Mouse (Mus musculus): Measurements from ENCODE around the gene Limch1.

- TF ChIP-seq CTCF (IDR thresholded peaks at IDR 0.05; ENCODE audit: borderline replicate concordance, insufficient read depth, low read length) (no peak), POLR2A (IDR thresholded peaks at IDR 0.05; ENCODE audit: low read depth, low read length) (no peak)
These were observed 152.6 kb downstream of the Limch1 start for GRCm38 (mm10) chr5:66898252-66898651.
